Mouse (Mus musculus) thymus, postnatal 14 days (tissue): ENCODE results near the gene Id3.
A peak's percentile ranks its signal among the peaks of the same experiment; 100 is the strongest.

Source experiments
- DNase-seq: peaks from one replicate; pipeline ENCODE4 v3.0.0; 2021

The Id3 gene

DNA sequence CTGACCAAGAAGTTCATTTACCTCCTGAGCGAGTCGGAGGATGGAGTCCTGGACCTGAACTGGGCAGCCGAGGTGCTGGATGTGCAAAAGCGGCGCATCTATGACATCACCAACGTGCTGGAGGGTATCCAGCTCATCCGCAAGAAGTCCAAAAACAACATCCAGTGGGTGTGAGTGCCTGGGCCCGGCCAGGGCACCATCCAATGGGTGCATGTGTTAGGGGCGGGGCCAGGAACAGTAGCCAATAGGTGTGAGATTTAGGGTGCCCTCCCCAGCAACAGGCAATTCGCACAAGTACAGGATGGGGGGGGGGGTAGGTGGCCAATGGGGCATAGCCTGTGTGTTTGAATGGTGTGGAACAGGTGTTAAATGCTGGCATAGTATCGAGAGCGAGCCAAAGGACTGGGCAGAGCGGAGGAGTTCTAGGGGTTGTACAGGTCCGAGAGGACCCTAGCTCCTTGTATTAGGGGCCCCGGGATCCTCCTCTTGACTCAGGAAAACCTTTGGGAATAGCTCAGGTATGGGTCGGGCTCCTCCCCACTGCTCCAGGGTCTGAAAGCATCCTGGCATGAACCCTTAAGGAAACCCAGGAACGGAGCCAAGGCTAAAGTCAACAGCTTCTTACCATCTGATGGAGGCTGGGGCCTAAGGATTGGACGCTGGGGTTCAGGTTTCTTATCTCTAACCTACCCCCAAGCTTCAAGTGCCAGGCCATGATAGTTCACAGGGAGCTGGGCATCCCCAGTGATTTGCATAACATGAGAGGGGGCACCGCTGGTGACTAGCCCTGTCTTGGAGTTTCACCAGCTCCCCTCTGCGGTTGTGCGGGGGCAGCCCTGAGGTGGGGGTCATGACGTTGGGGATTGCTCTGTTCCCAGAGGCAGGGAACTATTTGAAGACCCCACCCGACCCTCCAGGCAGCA, 37.4 kb downstream of the Id3 start:
- DNase-seq = peak; percentile 91

DNA sequence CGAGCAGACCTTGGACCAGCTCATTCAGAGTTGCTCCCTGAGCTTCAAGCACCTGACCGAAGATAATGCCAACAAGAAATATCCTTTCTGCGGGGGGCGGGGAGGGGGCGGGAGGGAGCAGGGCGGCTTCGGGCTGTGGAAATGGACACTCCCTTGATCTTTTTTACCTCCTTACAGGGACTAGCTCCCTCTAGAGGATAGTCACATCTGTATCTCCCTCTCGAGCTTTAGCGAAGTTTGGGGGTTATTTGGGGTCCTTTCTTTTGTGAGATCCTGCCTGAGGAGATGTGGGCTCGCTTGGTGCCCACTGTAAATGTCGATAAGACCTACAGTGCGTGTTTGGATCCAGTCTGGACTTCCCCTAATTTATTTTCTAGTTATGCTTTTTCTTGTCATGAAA, 38.1 kb downstream of the Id3 start:
- DNase-seq = no peak

DNA sequence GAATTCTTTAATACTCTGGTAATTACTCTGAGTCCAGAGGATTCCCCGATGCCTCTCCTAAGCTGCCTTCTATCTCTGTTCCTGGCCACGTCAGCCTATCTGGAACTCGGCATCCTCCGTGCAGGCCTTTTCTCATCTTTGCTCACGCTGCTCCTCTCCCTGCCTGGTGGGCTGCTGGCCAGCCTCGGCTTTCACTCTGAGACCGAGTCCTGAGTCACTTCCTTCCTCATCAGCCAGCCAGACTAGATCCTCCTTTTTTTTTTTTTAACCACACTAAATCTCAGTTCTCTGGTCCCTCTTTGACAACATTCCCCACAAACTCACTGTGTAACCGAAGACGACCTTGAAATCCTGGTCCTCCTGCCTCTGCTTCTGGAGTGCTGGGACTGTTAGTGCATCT, 42.1 kb downstream of the Id3 start:
- DNase-seq = no peak

DNA sequence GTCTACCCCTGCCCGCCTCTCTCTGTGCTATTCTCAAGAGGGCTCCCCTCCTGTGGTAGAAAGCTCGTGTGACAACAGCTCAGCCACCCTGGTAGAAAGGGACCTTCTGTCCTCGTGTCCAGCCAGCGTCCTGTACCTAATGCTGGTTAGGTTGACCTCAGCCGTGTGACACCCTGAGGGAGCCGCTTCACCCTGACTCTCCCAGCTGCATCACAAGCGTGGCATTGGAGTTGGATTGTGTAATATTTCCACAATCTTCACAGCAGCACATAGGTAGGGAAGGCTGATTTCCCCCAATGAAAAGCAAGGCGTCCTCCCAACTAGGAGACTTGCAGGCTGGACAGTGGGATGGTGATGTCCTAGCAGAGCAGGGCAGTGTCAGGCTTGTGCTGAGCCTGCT, 43.0 kb downstream of the Id3 start:
- no peak for DNase-seq

DNA sequence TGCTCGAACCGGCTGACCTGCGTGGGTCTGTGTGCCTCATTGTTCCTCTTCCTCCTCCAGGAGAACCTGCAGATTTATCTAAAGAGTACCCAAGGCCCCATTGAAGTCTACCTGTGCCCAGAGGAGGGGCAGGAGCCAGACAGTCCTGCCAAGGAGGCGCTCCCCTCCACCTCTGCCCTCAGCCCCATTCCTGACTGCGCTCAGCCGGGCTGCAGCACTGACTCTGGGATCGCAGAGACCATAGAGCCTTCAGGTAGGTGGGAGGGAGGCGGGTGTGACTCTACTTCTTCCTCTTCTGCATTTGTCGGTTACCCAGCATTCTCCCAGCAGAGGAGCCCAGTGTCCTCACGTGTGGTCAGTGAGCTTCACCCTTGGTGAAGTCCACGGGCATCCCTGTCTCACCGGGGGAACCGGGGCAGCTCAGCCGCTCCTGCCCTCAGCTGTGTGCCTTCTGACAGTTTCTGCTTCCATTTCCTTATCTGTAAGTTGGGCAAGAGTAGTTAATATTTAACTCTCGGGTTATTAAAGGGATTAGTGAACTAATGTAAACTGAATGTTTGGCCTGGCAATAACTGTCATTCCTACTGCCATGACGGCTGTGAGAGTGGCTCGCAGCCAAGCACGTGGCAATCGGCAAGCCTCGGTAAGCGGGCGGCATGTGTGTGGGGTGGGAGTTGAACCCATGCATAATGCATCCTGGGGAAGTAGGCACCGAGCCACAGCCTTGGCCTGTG, 43.6 kb downstream of the Id3 start:
- DNase-seq = no peak

DNA sequence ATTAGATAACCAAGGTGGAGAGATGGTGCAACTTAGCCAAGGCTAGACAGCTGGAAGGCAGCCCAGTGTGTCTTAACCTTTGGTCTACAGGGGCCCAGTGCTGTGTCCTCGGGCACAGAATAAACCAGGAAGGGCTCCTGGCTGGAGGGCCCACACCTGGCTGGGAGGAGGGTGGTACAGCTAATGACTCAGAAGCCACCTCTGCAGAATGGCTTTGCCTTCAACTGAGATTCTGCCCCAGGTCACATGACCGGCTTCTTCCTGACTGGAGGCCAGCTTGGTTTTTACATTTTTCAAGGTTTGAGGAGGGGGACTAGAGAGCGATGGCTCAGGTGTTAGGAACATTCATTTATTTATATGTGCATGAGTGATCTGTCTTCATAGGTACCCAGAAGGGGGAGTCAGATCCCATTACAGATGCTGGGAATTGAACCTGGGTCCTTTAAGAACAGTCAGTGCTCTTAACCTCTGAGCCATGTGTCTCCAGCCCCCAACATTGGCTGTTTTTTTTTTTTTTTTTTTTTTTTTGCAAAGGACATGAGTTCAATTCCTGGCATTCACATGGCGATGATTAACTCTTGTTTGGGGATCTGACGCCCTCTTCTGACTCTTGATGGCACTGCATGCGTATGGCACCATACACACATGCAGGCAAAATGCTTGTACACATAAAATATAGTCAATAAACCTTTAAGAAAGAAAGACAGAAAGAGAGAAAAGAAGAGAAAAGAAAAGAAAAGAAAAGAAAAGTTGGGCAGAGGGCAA, 45.9 kb downstream of the Id3 start:
- no peak for DNase-seq

DNA sequence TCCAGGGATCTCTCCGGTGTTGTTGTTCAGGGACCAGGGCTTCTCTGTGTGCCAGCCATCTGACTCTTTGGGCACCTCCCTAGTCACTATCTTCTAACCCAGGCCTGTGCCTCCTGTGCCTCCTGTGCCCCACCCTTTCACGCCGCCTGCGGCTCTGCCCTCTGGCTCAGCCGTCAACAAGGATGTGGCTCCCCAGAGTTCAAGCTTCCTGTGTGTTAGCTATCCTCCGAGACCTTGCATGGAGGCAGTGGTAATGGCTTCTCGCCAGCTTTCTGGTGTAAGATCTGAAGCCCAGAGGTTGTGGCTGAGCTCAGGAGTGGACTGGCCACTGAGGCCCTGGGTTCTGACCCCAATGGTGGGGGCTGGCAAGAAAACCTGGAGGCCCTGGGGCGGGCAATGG, 46.6 kb downstream of the Id3 start:
- DNase-seq = peak; percentile 72

DNA sequence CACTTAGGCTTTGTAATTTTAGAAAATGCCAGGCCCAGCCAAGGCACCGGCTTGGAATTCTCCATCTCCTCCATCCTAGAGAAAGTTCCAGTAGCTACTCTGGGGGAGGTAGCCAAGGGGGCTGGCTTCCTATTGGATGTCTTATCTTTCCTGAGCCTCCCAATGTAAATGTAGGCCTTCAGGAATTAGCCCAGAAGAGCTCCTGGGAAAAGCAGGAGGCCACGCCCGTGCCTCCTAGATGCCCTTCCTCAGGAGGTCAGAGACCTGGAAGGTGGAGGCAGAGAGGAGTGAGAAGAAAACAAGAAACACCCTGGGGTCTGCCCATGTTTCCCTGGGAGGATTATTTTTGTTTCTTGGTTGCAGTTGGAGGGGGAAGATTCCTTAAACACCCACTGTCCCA, 50.3 kb downstream of the Id3 start:
- no peak for DNase-seq

DNA sequence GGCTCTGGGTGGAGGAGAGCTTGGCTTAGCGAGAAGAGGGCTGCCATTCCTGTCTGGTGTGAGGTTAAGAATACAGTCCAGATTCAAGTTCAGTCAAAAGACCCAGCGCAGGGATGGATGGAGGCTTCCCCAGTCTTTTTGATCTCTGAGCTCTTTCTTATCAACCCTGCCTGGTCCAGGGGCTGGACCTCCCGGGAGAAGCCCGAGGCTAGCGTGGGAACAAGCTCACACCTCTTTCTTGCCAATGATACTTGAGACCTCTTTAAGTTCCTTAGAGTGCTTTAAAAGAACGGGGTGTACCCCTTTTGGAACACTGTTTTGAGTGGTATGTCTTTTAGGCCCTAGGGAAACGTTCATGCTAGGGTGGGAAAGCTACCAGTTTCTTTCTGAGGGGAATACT, 51.7 kb downstream of the Id3 start:
- no peak for DNase-seq
